Mouse (Mus musculus) limb, embryonic 10.5 days (tissue): ENCODE data around the gene Neu1. TPM values are rescaled to one million over a fixed set of nuclear protein-coding genes. Genes with fewer than 3 reads are reported as not detected.
"Not testable (repeated sequence)": the region's sequence is repeated elsewhere in the genome, so short reads cannot be mapped to it uniquely, and the experiment has no call there.

Source experiments
- DNase-seq: peaks from one replicate; pipeline ENCODE4 v3.0.0-alpha.2; 2017; ENCODE audit warnings: low spot score
- H3K27ac ChIP-seq: fragments of 300-500 bp; sonication (generic); 2 replicates; pipeline ENCODE4 v1.5.1; 2016; ENCODE audit warnings: mild to moderate bottlenecking
- H3K27me3 ChIP-seq: fragments of 300-500 bp; sonication (generic); 2 replicates; pipeline ENCODE4 v1.6.1; 2016; ENCODE audit warnings: low read depth, mild to moderate bottlenecking; ENCODE audit not compliant: poor library complexity, severe bottlenecking
- H3K36me3 ChIP-seq: fragments of 300-500 bp; sonication (generic); 2 replicates; pipeline ENCODE4 v1.6.1; 2016; ENCODE audit warnings: mild to moderate bottlenecking, moderate library complexity
- H3K4me1 ChIP-seq: fragments of 300-500 bp; sonication (generic); 2 replicates; pipeline ENCODE4 v1.6.1; 2016
- H3K4me3 ChIP-seq: fragments of 300-500 bp; sonication (generic); 2 replicates; pipeline ENCODE4 v1.5.1; 2016; ENCODE audit warnings: mild to moderate bottlenecking, moderate library complexity
- H3K9me3 ChIP-seq: fragments of 300-500 bp; sonication (generic); replicated peaks from 2 replicates; pipeline ENCODE4 v1.6.1; 2016; ENCODE audit warnings: mild to moderate bottlenecking
- WGBS: fragments of 180-500 bp; shearing (Covaris S2); methylation state at CpG from one replicate; pipeline ENCODE4 v1.1.7; 2016; 5-methylcytosine and 5-hydroxymethylcytosine counted together
- polyA plus RNA-seq: library from polyadenylated mRNA; unstranded; fragments of >200 nt; fragmentation: Nextera tagmentation; extraction: Ambion mirVana; gene quantifications from 2 replicates; pipeline ENCODE4 v1.2.1, GENCODE M21; 2016

Gene Neu1
- polyA plus RNA-seq, 1 experiment from 2014 or later: 16.1 TPM

DNA sequence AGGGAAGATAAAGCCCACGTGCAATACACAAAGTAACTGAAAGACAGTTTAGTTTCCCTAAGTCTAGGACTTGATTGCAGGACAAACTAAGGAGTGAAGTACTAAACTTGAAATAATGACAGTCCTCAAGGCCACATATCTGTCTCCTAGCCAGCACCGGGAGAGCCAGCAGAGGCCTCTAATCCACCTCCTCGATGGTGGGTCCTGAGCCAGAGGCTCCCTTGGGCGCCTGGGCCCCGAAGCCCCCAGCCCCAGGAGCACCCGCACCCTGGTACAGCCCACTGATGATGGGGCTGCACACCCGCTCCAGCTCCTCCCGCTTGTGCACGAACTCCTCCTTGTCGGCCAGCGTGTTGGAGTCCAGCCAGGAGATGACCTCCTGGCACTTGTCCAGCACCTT, 38.8 kb downstream of the Neu1 start, which contains the start of gene Gm20481:
Gene Gm20481 (plus strand): TSS at position 91 of the 400 bp plus-strand sequence.
- Histone ChIP-seq H3K4me1 (peaks cover 11% of the 10 kb centered on the region), H3K27me3 (peaks cover 58% of the 10 kb centered on the region)
- not testable (repeated sequence) for H3K27ac ChIP-seq, DNase-seq, H3K4me3 ChIP-seq, H3K36me3 ChIP-seq, H3K9me3 ChIP-seq
- WGBS: 66% methylated on average over 6 of the region's 11 CpGs

DNA sequence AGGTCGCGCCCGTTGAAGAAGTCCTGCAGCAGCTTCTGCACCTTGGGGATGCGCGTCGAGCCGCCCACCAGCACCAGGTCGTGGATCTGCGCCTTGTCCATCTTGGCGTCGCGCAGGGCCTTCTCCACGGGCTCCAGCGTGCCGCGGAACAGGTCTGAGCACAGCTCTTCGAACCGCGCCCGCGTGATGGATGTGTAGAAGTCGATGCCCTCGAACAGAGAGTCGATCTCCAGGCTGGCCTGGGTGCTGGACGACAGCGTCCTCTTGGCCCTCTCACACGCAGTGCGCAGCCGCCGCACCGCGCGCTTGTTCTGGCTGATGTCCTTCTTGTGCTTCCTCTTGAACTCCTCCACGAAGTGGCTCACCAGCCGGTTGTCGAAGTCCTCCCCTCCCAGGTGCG, 39.8 kb downstream of the Neu1 start:
- not testable (repeated sequence) for H3K27ac ChIP-seq, H3K9me3 ChIP-seq, DNase-seq, H3K4me3 ChIP-seq, H3K4me1 ChIP-seq, H3K36me3 ChIP-seq
- peaks cover 50% of the 10 kb centered on the region for H3K27me3 ChIP-seq
- WGBS: 34% methylated on average over 26 of the region's 37 CpGs

GRCm38 (mm10) chr17:34971694-34972068, 40.6 kb downstream of the Neu1 start:
- DNase-seq, H3K36me3 ChIP-seq, H3K9me3 ChIP-seq, H3K27ac ChIP-seq, H3K4me1 ChIP-seq: not testable (repeated sequence)
- Histone ChIP-seq H3K4me3 (peak overlapping the region; percentile 54), H3K27me3 (peaks cover 49% of the 10 kb centered on the region)
- WGBS: 0% methylated on average over 18 of the region's 43 CpGs

GRCm38 (mm10) chr17:34972069-34972749, 41.2 kb downstream of the Neu1 start, which contains the start of the genes Hspa1a and Hspa1l:
Gene Hspa1a (minus strand): TSS chr17:34972156.
Gene Hspa1l (plus strand): TSS chr17:34972703.
- not testable (repeated sequence) for H3K9me3 ChIP-seq, H3K4me1 ChIP-seq, H3K36me3 ChIP-seq
- peak; percentile 77 for DNase-seq
- peak within 1 kb of the TSS; percentile 54 for H3K4me3 ChIP-seq
- peak within 1 kb of the TSS; percentile 77 for H3K27ac ChIP-seq
- H3K27me3 ChIP-seq: peaks cover 44% of the 10 kb centered on the region
- 2% methylated on average over 30 of the region's 33 CpGs for WGBS

DNA sequence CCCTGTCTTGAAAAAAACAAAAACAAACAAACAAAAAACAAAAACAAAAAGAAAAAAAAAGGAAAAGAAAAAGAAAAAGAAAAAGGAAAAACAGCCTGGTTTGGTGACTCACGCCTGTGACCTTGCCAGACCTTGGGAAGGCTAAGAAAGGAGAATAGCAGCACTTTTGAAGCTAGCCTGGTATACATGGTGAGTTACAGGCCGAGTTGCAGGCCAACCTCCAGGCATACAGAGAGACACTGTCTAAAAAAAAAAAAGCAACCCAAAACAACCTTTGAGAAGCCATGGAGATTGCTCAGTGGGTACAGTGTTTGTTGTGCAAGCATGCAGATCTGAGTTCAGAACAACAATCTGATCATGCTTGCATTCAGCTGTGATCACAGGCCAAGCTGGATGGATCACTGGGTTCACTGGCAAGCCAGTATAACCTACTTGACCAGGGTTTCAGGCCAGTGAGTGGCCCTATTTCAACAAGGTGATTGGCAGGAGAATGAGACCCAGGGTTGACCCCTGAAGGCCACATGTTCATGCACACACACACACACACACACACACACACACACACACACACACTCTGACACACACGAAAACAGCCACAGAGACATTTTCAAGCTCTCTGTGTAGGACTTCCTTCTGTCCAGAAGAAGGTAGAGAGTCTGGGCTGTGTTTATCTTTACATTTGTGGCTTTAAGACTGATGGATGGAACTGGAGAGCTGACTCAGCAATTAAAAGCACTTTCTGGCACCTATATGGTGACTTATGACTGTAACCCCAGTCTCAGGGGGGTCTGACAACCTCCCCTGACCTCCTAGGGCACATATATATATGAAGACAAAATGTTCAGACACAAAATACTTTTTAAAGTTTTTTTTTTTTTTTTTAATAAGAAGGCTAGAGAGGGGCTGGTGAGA, 44.8 kb downstream of the Neu1 start:
- Histone ChIP-seq H3K27ac (no peak overlapping the region), H3K4me3 (no peak overlapping the region), H3K9me3 (no peaks in the 10 kb centered on the region), H3K36me3 (peaks cover 17% of the 10 kb centered on the region), H3K4me1 (peaks cover 13% of the 10 kb centered on the region), H3K27me3 (peaks cover 11% of the 10 kb centered on the region)
- no peak for DNase-seq
- 89% methylated on average over 3 of the region's 3 CpGs for WGBS

- WGBS: 94% methylated on average over 20 of the region's 20 CpGs
Measured at GRCm38 (mm10) chr17:34977000-34977399, 45.9 kb downstream of the Neu1 start.

GRCm38 (mm10) chr17:34978239-34978638, 47.2 kb downstream of the Neu1 start:
- Histone ChIP-seq H3K9me3 (no peaks in the 10 kb centered on the region), H3K4me1 (peaks cover 16% of the 10 kb centered on the region), H3K36me3 (peaks cover 17% of the 10 kb centered on the region), H3K27me3 (peaks cover 7% of the 10 kb centered on the region), H3K4me3 (no peak overlapping the region), H3K27ac (no peak overlapping the region)
- 88% methylated on average over 27 of the region's 27 CpGs for WGBS
- DNase-seq: no peak

More at GRCm38 (mm10) chr17:34977000-34977399, 45.9 kb downstream of the Neu1 start:
- Histone ChIP-seq H3K9me3 (no peaks in the 10 kb centered on the region), H3K27me3 (peaks cover 11% of the 10 kb centered on the region), H3K4me1 (peaks cover 16% of the 10 kb centered on the region), H3K36me3 (peaks cover 17% of the 10 kb centered on the region), H3K27ac (no peak overlapping the region), H3K4me3 (no peak overlapping the region)
- no peak for DNase-seq

GRCm38 (mm10) chr17:34979631-34980030, 48.6 kb downstream of the Neu1 start:
- Histone ChIP-seq H3K36me3 (peaks cover 21% of the 10 kb centered on the region), H3K9me3 (no peaks in the 10 kb centered on the region), H3K4me1 (peaks cover 16% of the 10 kb centered on the region), H3K4me3 (no peak overlapping the region), H3K27me3 (no peaks in the 10 kb centered on the region), H3K27ac (no peak overlapping the region)
- WGBS: 95% methylated on average over 4 of the region's 4 CpGs
- no peak for DNase-seq

DNA sequence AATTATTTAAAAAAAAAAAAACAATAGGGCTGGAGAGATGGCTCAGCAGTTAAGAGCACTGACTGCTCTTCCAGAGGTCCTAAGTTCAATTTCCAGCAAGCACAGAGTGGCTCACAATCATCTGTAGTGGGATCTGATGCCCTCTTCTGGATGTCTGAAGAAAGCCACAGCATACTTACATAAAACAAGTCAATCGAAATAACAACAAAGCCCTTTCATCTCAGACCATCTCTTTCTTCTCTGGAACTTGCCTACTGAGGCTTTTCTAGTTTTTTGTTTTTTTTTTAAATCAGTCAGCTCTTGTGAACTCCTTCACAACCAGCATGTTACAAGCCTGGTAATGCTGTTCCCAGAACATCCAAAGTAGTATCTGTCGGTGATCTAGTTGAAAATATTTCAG, 49.6 kb downstream of the Neu1 start:
- H3K4me1 ChIP-seq: peaks cover 16% of the 10 kb centered on the region
- H3K4me3 ChIP-seq: peak overlapping the region; percentile 95
- WGBS: 37% methylated on average over 2 of the region's 2 CpGs
- no peaks in the 10 kb centered on the region for H3K9me3 ChIP-seq
- H3K27me3 ChIP-seq: no peaks in the 10 kb centered on the region
- H3K36me3 ChIP-seq: peaks cover 32% of the 10 kb centered on the region
- H3K27ac ChIP-seq: peak overlapping the region; percentile 99
- no peak for DNase-seq

- H3K4me3 ChIP-seq: peak within 1 kb of the TSS; percentile 95
- H3K9me3 ChIP-seq: no peaks in the 10 kb centered on the region
- under 1% methylated on average over 58 of the region's 58 CpGs for WGBS
- H3K27ac ChIP-seq: peak within 1 kb of the TSS; percentile 99
- no peaks in the 10 kb centered on the region for H3K27me3 ChIP-seq
- H3K36me3 ChIP-seq: peaks cover 41% of the 10 kb centered on the region
- H3K4me1 ChIP-seq: peaks cover 16% of the 10 kb centered on the region
- DNase-seq: peak; percentile 92
Measured at GRCm38 (mm10) chr17:34981690-34982180, 50.7 kb downstream of the Neu1 start, which contains the start of gene Lsm2. Gene Lsm2 (plus strand): TSS chr17:34981862.

GRCm38 (mm10) chr17:34982328-34982727, 51.3 kb downstream of the Neu1 start:
- 0% methylated on average over 15 of the region's 15 CpGs for WGBS

GRCm38 (mm10) chr17:34984218-34984617, 53.2 kb downstream of the Neu1 start:
- 78% methylated on average over 2 of the region's 2 CpGs for WGBS
- H3K36me3 ChIP-seq: peaks cover 50% of the 10 kb centered on the region
- no peaks in the 10 kb centered on the region for H3K27me3 ChIP-seq
- no peak overlapping the region for H3K4me3 ChIP-seq
- no peaks in the 10 kb centered on the region for H3K9me3 ChIP-seq
- no peak overlapping the region for H3K27ac ChIP-seq
- H3K4me1 ChIP-seq: peaks cover 16% of the 10 kb centered on the region
- no peak for DNase-seq

More at GRCm38 (mm10) chr17:34982328-34982727, 51.3 kb downstream of the Neu1 start:
- peaks cover 16% of the 10 kb centered on the region for H3K4me1 ChIP-seq
- peak overlapping the region; percentile 95 for H3K4me3 ChIP-seq
- H3K9me3 ChIP-seq: no peaks in the 10 kb centered on the region
- no peaks in the 10 kb centered on the region for H3K27me3 ChIP-seq
- H3K27ac ChIP-seq: peak overlapping the region; percentile 99
- no peak for DNase-seq
- peaks cover 41% of the 10 kb centered on the region for H3K36me3 ChIP-seq
